Mouse (Mus musculus) kidney, postnatal 10 days (tissue): ENCODE data around the gene Orai2.
A peak's percentile ranks its signal among the peaks of the same experiment; 100 is the strongest.
"Not testable (repeated sequence)": the region's sequence is repeated elsewhere in the genome, so short reads cannot be mapped to it uniquely, and the experiment has no call there.

Experiments used
- DNase-seq: peaks from one replicate; pipeline ENCODE4 v3.0.0; 2021; ENCODE audit warnings: mixed read lengths

The Orai2 gene

GRCm38 (mm10) chr5:136172939-136173338 lies 2.4 kb upstream of the Orai2 start:
- DNase-seq: no peak

- DNase-seq: no peak
Measured at GRCm38 (mm10) chr5:136171363-136172341, 1.1 kb upstream of the Orai2 start.

- peak; percentile 55 for DNase-seq
Measured at GRCm38 (mm10) chr5:136169626-136170511, 644 bp downstream of the Orai2 start.

- DNase-seq: no peak
Measured at GRCm38 (mm10) chr5:136168071-136168470, 2.4 kb downstream of the Orai2 start.

- no peak for DNase-seq
Measured at GRCm38 (mm10) chr5:136167296-136167695, 3.2 kb downstream of the Orai2 start.

GRCm38 (mm10) chr5:136165246-136165645 lies 5.3 kb downstream of the Orai2 start:
- no peak for DNase-seq

GRCm38 (mm10) chr5:136163807-136164474 lies 6.6 kb downstream of the Orai2 start:
- no peak for DNase-seq

GRCm38 (mm10) chr5:136160084-136160483 lies 10.4 kb downstream of the Orai2 start:
- DNase-seq: peak; percentile 68

- DNase-seq: peak; percentile 61
Measured at GRCm38 (mm10) chr5:136155399-136155798, 15.1 kb downstream of the Orai2 start.

- peak; percentile 45 for DNase-seq
Measured at GRCm38 (mm10) chr5:136152365-136152764, 18.1 kb downstream of the Orai2 start.

GRCm38 (mm10) chr5:136149134-136149576 lies 21.4 kb downstream of the Orai2 start:
- DNase-seq: not testable (repeated sequence)

GRCm38 (mm10) chr5:136147704-136148103 lies 22.8 kb downstream of the Orai2 start:
- DNase-seq: no peak

- DNase-seq: no peak
Measured at GRCm38 (mm10) chr5:136146936-136147335, 23.6 kb downstream of the Orai2 start.

- DNase-seq: peak; percentile 63
Measured at GRCm38 (mm10) chr5:136144606-136145430, 25.7 kb downstream of the Orai2 start.

GRCm38 (mm10) chr5:136143161-136143755 lies 27.3 kb downstream of the Orai2 start:
- DNase-seq: peak; percentile 42

- no peak for DNase-seq
Measured at GRCm38 (mm10) chr5:136142746-136143145, 27.8 kb downstream of the Orai2 start.

GRCm38 (mm10) chr5:136140057-136140482 lies 30.4 kb downstream of the Orai2 start:
- DNase-seq: no peak

- DNase-seq: no peak
Measured at GRCm38 (mm10) chr5:136139393-136139792, 31.1 kb downstream of the Orai2 start.

GRCm38 (mm10) chr5:136137658-136138274 lies 32.7 kb downstream of the Orai2 start:
- DNase-seq: peak; percentile 71

- no peak for DNase-seq
Measured at GRCm38 (mm10) chr5:136136292-136136990, 34.1 kb downstream of the Orai2 start.
